Mouse (Mus musculus): ENCODE results near the gene Pcnx3.

GRCm38 (mm10) chr19:5690343-5690735 is 1.6 kb upstream of the Pcnx3 start:
- TF ChIP-seq CTCF (IDR thresholded peaks at IDR 0.05) (no peak), EP300 (IDR thresholded peaks at IDR 0.05) (no peak)

All from lung, postnatal 0 days (tissue).